Mouse (Mus musculus): Measurements from ENCODE around the gene Cript.
"Not testable (repeated sequence)": the region's sequence is repeated elsewhere in the genome, so short reads cannot be mapped to it uniquely, and the experiment has no call there.

Gene Cript

DNA sequence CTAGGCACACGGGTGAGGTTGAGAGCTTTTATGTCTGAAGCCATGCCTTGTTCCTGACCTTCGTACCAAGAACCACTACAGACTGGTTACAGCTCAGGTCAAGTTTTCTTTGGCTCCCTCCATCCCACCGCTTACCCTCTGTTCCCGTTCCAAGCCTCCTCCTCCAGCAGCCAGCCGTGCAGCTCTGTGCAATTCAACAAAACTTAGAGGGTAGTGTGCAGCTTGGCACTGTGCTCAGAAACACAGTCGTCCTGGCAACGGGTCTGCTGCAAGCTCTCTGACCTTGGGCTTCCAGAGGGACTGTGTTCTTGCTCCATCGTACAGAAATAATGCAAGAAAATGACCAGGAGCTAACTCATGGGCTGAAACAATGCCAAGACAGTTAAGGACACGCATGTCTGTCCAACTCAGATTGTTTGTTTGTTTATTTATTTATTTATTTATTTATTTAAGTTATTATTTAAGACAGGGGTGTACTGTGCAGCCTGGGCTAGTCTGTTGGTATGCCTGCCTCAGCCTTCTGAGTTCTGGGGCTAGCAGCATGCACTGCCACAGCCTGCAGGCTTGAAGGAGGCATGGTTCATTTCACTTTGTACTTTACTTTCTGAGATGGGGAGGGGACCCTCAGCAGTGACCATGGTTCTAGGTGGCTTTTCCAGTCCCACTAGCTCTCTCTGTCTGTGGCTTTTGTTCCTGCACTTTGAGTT lies 25.3 kb downstream of the Cript start:
- DNase-seq (ENCODE audit: low spot score in 2 of 2), result peak; percentile 43 to 53

DNA sequence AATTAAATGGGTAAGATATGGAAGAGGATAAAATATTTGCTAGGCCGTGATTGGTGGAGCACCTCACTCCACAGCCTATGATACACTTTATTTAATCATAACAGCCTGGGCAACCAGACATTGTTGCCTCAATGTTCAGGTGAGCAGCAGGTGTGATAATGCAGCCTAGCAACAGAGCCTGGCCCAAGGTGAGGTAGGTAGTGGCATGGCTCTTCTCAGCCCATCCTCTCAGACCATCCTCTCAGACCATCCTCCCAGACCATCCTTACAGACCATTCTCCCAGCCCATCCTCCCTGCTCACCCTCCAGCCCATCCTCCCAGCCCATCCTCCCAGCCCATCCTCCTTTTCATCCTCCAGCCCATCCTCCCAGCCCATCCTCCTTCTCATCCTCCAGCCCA lies 26.3 kb downstream of the Cript start:
- no peak for DNase-seq (ENCODE audit: low spot score in 2 of 2)

DNA sequence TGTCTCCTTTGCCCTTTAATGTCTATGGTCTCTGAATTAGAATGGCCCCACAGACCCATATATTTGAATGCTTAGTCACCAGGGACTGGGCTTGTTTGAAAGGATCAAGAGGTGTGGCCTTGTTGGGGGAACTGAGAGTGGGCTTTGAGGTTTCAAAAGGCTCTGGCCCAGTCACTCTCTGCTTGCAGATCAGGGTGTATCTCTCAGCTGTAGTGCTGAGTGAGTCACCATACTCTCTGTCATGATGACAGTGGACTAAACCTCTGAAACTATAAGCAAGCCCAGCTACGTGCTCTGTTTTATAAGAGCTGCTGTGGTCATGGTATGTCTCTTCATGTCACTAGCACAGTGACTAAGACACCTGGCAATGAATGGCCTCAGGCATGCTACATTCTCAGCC lies 27.1 kb downstream of the Cript start:
- DNase-seq (ENCODE audit: low spot score in 2 of 2), result no peak

DNA sequence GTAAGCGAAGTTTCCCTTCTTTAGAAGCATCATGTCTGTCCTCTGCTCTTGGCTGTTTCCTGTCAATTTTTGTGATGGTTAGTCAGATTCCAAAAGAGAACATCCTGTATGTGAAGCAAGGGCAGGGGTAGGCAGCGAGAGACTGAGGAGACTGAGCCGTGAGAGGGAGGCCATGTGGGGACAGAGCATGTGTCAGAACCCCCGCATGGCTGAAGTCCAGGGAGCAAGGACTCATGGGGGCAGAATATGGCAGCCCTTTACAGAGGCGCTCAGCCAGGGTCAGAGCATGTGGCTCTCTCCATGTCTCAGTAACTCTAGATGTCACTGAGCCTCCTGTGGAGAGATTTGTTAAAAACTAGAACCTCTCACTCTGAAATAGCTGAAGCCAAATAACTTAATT lies 28.6 kb downstream of the Cript start:
- no peak for DNase-seq (ENCODE audit: low spot score in 2 of 2)

DNA sequence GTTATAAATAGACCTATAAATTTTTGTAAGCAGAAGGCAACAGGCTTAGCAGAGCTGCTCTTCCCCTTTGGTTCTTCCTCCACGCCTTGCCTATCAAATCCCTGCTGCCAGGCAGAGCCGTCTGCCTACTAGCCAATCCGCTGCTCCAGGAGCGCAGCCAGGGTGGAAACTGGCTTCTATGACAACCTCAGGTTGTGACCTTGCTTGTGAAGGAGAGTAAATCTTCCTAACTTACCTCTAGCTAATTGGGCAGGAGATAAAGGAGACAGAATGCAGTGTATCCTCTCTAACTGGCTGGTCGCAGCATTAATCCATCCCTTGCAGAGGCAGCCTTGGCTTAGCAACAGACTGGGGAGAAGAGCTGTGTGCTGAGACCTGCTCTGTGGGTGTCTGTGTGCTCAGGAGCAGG lies 29.7 kb downstream of the Cript start:
- peak in 1 of 2 experiments; percentile 62 for DNase-seq (ENCODE audit: low spot score in 2 of 2)

DNA sequence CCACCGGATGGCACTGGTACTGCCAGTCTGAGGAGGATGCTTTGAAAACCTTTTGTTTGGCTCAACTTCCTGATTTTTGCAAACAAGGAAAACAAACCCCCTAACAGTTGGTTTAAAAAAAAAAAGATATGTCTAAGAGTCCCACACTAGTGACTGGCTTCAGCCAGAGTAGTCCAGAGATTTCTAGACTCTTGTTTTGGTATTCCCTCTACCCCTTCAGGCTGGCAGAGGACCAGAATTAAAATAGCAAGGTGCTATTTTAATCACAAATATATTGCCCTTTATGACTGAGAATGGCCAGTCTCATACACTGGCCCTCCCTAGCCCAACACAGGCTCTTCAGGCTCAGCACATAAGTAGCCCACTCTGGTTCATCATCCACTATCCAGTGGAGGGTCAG lies 30.3 kb downstream of the Cript start:
- DNase-seq (ENCODE audit: low spot score in 2 of 2), result no peak

DNA sequence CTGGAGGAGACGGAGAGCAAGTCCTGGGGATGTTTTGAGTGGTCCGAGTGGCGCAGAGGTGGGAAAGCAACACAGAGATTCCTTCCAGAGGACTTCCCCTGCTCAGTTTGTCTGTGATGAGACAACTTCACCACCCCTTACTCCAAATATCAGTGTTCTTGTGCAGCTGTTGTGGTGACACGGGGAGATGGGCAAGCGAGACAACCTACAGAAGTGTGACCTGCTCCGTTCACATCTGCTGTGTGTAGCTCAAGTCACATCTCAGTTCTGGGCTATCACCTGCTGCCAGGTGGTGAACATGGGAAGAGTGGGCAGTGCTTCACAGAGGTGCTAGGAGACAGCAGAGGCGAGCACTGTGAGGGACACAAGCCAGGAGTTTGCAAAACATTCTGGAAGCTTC lies 31.4 kb downstream of the Cript start:
- no peak for DNase-seq (ENCODE audit: low spot score in 2 of 2)

DNA sequence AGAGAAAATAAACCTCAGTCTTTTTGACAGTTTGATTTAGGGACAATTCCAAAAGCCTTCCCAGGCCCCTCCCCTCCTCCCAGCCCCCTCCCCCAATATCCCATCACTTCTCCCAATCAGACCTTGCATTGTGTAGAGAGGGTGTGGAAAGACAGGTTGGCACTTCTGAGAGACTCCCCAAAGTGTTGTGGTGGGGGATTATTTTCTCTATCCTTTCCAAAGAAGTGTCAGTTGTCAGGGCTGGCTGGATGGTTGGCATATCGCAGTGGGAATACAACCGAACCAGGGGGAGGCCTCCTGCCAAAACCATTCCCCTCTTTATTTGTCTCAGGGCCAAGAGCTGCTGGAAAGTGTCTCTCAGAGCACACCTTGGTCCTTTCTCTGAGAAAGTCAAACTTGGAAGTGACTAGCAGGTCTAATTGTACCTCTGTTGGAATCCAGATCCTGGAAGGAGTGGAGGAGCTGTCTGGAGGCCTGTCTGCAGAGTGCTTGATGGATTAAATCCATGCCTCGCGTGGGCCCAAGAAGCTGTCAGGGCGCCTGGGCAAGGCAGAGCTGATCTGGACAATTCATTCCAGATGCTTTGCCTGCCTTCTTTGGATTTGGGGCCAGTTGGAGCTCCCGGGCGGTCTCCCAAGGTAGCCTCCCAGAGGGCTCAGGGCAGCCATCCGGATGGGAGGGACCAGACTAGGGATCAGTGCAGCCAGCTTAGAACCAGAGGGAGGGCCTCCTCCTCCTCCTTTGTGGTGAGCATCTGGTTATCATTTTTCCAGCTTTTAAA lies 32.3 kb downstream of the Cript start:
- DNase-seq (ENCODE audit: low spot score in 2 of 2), result peak; percentile 63 to 80

DNA sequence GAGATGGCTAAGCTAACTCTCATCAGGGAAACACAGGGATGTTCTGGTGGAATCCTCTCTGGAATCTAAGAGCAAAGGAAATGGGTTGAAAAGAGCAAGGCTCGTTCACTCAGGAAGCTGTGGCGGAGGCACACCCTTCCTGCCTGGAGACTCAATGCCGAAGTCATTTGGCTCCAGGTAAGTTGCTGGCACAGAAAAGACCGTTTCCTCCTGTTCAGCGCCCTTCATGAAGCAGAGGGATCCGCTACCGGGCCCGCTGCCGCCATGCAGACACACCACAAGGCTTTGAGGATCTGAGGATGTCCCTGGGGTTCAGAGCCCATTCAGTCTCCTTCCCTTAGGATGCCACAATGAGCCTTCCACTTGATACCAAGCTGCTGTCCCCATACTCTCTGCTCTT lies 37.3 kb downstream of the Cript start:
- DNase-seq (ENCODE audit: low spot score in 2 of 2), result peak; percentile 51 to 67

DNA sequence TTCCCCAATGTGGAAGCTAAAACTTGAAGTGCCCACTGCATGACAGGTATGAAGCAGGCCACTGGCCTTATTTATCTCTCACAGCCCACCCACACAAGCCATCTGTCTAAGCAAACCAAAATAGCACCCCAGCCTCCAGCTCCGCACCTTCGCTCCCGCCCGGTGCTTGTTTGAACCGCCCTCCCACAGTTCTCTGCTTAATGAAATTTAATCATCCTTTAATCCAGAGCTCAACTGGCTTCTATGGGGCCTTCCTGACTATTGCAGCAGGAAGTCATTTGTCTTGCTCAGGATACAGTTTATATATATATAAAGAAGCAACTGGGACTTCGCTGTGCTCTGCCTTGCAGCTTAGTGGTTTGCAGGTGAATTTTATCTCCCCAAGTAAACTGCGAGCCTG lies 38.1 kb downstream of the Cript start:
- no peak for DNase-seq (ENCODE audit: low spot score in 2 of 2)

DNA sequence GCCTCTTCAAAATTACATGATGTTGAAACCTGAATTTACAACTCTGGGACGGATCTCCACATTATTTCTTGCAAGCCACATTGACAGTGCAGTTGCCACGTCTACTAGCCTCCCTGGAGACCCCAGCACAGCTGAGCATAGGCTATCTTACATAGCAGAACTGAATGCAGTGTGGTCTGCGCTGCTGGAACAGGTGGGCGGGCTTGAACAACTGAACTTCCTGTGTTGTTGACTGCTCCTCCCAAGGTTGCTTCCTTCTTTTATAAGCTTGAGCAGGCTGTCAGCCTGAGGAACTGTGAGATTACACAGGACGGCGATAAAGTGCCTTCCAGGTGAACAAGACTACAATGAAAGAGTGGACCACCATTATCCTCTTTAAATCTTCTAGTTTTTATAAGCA lies 38.6 kb downstream of the Cript start:
- no peak for DNase-seq (ENCODE audit: low spot score in 2 of 2)

DNA sequence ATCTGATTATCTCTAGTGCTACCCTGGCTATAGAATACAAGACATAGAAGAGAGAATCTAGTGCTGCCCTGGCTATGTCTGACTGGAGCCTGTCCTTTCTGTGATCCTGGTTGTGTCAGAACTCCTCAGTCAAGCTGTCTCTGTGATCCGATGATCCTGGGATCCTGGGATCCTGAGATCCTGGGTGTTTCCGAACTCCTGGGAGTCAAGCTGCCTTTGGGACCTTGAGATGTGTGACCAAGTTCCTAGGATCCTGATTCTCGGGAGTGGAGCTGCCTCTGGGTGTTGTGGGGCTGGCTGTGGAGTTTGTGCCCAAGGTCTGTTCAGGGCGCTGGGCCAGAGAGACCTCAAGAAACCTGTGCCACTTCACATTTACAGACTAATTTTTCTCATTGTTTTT lies 43.6 kb downstream of the Cript start:
- no peak for DNase-seq (ENCODE audit: low spot score in 2 of 2)

DNA sequence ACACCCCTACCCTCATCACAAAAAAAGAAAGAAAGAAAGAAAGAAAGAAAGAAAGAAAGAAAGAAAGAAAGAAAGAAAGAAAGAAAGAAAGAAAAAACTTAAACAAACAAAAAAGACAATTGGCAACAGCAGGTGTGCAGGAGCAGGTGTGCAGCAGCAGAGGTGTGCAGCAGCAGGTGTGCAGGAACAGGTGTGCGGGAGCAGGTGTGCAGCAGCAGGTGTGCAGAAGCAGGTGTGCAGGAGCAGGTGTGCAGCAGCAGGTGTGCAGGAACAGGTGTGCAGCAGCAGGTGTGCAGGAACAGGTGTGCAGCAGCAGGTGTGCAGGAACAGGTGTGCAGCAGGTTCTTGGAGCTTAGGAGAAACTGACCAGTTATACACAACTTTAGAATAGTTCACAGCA lies 46.8 kb downstream of the Cript start:
- DNase-seq (ENCODE audit: low spot score in 2 of 2), result not testable (repeated sequence)

DNA sequence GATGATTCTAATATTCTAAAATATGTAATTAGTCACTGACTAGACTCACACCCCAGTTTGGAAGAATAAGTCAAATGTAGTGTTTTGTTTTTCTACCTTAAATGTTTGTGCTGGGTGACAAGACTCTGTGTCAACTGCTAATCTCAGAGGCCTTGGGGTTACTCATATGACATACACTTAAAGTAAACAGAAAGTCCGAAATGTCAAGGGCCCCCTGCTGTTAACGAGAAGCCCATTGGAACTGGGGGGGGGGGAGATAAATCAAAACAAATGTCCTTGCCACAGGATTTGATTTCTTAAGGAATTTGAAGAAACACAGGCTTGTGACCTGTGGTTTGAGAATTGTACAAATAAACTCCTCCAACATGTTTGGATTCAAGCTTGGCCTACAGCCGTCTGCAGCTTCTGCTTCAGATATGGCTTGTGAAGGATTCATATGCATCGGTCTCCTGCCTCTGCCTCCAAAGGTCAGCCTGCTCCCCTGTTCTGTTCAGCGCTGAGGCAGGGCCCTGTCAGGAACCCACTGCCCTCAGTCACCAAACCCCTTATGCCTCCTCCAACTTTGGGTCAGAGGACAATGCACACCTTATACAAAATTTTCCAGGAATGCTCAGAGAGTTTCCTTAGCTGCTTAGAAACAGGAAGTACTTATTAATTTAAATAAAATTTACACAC lies 47.6 kb downstream of the Cript start:
- DNase-seq (ENCODE audit: low spot score in 2 of 2), result no peak

DNA sequence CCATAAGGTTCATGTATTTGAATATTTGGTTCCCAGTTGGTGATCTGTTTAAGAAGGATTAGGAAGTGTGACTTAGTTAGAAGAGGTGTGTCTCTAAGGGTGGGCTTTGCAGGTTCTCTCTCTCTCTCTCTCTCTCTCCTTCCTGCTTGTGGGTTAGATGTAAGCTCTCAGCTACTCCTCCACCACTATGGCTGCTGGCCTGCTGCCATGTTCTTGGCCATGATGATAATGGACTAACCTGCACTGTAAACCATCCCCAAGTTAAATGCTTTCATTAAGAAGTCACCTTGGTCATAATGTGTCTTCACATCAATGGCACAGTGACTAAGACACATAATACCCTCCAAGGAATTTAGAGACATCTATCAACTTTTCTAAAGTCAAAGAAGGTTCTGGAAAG lies 48.1 kb downstream of the Cript start:
- no peak for DNase-seq (ENCODE audit: low spot score in 2 of 2)

DNA sequence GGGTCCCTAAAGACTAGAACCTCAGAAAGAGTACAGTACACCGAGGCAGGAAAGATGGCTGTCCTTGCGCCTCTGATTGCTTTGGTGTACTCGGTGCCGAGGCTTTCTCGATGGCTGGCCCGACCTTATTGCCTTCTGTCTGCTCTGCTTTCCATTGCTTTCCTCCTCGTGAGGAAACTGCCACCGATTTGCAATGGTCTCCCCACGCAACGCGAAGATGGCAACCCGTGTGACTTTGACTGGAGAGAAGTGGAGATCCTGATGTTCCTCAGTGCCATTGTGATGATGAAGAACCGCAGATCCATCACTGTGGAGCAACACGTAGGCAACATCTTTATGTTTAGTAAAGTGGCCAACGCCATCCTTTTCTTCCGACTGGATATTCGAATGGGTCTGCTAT lies 52.9 kb downstream of the Cript start:
- DNase-seq (ENCODE audit: low spot score in 2 of 2), result not testable (repeated sequence)

DNA sequence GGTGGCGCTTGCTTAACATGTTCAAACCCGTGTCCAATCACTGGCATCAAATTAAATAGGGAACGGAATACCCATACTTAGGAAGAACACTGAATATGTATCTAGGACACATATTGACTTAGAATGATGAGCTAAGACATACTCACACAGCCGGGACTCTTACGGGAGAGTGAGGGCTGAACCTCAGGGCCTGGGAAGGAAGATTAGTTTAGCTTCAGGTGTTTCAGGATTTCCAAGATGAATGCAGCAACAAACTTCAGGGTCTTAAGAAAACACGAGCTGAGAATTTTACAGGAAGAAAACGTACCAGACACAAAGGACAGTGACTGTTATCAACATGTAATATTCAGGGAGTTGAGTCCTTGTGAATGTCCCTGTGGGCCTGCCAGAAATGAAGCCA lies 55.4 kb downstream of the Cript start:
- no peak for DNase-seq (ENCODE audit: low spot score in 2 of 2)

DNA sequence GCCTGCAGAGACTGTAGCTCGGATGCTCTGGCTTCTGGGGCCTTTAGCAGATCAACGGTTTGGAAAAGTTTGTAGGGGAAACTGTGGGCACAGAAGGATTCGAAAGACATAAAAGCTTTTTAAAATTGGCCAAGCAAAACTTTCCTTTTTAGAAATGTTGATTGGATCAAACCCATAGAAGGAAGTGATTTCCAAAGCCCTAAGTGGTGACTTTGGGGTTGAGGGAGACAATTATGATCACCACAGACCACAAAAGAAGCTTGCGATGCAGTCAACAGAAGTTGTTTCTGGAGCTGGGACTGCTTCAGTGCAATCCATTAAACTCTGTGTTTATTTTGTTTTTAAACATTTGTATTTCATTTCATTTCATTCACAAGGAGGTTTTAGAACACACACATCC lies 57.2 kb downstream of the Cript start:
- no peak for DNase-seq (ENCODE audit: low spot score in 2 of 2)

DNA sequence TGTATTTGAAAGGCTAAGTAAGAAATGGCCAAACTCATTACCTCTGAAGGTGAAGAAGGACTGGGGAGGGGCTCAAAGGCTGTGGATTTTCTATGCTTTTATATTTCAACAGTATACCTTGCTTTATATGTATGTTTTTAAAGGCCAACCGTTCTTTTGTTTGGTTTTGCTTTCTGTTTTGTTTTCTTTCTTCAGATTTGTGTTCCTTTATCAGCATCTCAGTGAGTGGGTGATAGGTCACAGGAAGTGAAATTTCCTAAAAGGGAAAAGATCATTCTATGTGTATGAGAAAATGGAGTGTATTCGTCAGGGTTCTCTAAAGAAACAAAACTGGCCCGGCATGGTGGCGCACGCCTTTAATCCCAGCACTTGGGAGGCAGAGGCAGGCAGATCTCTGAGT lies 58.3 kb downstream of the Cript start:
- no peak for DNase-seq (ENCODE audit: low spot score in 2 of 2)

Data from heart, adult 9 months (tissue).